Mouse (Mus musculus): ENCODE measurements around the gene Slc4a11.
"Not testable (repeated sequence)": the region's sequence is repeated elsewhere in the genome, so short reads cannot be mapped to it uniquely, and the experiment has no call there.

The Slc4a11 gene

DNA sequence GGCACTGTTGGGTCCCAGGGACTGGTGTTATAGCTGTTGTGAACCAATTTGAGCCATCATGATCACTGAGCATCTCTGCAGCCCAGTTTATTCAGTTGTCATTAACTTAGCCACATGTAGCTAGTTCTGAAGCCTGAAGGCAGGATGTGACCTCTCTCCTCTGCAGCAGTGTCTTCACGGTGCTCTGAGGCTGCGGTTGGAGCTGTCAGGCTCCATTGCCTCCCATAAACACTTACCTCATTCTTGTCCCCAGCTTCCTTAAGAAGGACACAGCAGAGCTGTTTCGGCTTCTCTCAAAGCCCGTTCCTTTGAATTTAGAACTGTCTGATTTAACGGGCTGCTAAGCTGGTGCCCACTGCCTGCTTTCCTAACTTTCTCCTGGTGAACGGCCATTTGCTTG is 17.4 kb downstream of the Slc4a11 start:
- no peak for DNase-seq (ENCODE audit: low spot score in 2 of 2)

DNA sequence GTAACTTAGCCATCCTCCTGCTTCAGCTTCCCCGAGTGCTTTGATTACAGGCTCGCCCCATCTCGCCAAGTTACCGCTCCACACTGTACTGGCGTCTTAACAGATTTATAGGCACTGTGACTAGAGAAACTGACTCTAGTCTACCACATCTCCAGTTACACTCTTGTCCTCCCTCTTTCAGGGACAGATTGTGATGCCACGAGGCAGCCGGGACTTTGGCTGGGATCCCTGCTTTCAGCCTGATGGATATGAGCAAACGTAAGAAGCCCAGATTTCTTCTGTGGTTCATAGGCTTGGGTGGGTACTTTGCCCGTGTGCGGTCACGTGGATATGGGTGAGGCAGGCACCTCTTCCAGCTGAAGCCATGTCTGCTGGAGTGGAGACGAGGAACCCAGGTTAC is 18.2 kb downstream of the Slc4a11 start:
- DNase-seq (ENCODE audit: low spot score in 2 of 2) = no peak

DNA sequence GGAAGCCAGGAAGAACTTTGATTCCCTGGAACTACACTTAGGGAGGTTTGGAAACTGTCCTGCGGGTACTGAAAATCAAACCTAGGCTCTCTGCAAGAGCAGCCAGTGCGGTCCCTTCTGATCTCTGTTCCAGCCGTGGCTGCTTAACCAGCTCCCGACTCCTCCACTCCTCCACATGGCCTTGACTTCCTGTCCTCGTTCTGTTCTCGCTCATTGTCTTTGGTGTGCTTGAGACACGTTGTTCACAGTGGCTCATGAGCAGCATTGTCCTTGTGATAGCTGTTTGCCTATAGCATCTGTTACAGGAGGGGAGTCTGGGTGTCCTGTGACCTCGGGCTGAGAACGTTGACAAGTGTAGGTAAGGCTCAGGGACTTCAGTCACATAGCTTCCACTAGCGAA is 20.1 kb downstream of the Slc4a11 start:
- no peak for DNase-seq (ENCODE audit: low spot score in 2 of 2)

DNA sequence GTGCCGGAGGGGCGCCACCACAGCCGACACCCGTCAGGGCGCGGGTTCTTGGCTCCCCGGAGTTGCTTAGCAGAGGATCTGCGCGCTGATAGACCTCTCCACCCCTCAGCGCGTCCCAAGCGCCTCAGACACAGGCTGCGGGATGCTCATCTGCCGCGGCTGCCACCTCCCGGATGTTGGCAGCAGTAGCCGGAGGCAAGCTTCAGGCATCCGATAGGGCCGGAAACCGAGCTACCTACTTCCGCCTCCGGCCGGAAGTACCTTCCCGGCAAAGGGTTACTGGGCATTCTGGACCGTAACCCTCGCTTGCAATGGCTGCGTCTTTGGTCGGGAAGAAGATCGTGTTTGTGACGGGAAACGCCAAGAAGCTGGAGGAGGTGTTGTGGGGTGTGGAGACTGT is 29.8 kb downstream of the Slc4a11 start, which contains the start of gene Itpa:
Gene Itpa (plus strand): TSS at position 52 of the 400 bp plus-strand sequence.
- DNase-seq (ENCODE audit: low spot score in 2 of 2) = peak; percentile 79 to 82

DNA sequence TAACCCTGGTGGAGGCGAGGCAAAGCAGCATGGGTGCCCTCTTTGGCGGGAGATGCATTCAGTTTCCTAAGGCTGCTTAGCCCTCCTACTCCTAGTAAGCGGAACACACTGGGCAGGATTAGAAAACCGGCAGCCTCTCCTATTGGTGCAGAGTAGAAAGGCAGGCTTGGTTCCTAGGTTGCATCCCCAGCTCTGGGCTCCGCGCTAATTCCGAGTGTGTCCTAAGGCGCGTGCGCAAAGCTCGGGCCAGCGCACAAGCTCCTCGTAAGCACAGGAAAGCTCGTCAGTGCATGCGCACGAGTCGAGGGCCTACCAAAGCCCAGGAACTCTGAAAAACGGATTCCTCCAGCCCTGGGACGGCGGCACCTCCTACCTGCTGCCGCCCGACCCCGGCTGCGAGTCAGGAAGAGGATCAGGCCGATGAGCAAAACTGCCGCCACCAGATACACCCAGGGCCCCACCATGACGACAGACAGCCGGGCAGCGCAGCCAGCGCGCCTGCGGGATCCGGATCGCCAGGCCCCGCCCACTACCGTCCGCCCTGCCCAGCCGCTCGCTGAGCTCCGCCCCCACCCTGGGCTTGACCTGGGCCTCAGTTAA is 33.1 kb downstream of the Slc4a11 start, which contains the start of gene Ddrgk1:
Gene Ddrgk1 (minus strand): TSS at position 558 of the 600 bp plus-strand sequence.
- DNase-seq (ENCODE audit: low spot score in 2 of 2) = peak; percentile 89 to 90

DNA sequence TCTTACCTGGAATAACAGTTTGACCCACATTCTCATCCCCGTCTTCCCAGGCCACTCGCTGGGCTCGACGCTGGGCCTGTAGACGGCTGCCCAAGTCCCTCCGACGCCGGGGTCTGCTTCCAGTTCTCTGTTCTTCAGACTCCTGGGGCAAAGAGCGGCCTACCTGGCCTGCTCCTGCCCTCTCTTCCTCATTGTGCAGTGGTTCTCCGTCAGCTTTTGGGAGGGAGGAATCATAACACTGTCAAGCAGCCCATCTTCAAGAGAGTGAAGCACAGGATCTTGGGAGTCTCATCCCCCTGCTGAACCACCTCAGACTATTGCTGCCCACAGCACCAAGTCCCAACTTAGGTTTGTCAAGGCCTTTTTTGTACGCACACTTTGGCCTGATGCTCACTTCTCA is 34.0 kb downstream of the Slc4a11 start:
- DNase-seq (ENCODE audit: low spot score in 2 of 2) = no peak

DNA sequence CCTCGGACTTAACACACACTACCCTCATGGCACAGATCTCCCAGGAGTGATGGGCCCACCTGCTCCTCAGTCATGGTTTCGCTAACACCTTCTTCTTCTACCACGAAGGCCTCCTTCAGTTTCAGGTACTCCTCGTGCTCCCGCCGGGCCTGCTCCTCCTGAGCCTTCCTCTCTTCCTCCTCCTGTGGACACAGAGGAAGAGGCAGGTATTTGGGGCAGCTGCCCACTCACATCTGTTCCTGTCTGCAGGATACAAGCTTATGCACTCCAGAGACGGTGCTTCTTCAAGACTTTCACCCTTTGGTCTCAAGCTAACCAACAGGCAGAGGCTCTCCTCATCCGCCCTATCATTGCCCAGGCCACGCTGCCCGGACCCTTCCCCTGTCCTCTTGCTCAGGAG is 38.8 kb downstream of the Slc4a11 start:
- no peak for DNase-seq (ENCODE audit: low spot score in 2 of 2)

DNA sequence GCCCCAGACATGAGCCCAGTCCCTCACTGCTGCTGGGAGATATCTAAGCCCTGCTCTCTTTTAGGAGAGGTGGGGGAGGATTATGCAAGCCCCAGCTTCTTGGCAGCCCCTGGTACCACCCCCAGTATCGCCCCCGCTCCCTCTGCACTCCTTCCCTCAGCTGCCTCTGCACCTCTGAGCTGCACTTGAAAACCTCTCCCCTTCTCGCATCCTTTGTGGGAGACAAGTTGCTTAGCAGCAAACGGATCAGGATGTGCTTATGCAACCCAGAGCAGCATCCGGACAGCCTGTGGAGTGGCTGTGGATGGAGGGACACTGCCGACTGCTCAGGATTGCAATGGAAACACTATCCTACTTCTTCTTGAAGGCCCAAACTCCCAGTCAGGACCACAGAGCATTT is 39.8 kb downstream of the Slc4a11 start:
- no peak for DNase-seq (ENCODE audit: low spot score in 2 of 2)

DNA sequence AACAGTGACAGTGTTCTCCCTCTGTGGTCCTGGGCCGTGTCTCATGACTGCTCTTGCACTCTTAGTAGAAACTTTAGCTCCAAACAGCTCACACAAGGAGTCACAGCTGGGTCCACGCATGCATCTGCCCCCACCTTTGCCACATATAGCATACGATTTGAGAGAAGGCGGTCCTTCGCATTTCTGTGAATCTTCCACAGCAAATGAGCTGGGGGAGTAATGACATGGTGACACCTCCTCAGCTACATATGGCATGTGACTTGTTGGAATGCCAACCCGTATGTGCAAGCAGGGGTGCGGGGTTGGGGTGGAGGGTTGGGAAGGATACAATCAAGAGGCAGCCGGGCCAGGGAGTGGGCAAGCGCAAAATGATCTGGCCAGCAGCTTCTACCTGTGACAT is 40.8 kb downstream of the Slc4a11 start:
- DNase-seq (ENCODE audit: low spot score in 2 of 2) = no peak

DNA sequence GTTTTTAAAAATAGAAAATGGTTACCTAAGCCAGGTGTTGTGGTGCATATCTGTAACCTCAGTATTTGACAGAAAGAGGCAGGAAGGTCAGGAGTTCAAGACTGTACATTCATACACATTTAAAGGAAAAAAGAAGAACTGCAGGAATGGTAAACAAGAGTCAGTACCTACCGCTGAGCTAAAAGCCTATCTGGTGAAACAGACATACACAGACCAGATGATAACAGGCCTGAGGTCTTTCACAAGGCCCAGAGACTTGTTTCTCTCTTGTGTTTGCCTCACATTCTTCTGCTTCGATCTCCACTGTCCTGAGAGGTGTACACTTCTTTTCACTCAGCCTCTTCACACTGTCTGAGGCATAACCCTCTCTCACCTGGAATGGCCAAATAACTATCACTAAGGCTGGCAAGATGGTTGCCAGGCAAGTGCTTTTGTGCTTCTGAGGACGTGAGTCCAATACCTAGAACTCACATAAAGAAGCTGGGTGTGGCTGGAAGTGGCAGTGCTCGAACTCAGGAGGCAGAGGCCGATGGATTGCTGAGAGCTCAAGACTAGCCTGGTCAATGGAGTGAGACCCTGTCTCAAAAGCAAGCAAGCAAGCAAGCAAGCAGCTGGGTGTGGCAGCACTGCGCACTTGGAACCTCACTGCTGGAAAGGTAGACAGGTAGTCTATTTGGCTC is 41.5 kb downstream of the Slc4a11 start:
- DNase-seq (ENCODE audit: low spot score in 2 of 2) = no peak

DNA sequence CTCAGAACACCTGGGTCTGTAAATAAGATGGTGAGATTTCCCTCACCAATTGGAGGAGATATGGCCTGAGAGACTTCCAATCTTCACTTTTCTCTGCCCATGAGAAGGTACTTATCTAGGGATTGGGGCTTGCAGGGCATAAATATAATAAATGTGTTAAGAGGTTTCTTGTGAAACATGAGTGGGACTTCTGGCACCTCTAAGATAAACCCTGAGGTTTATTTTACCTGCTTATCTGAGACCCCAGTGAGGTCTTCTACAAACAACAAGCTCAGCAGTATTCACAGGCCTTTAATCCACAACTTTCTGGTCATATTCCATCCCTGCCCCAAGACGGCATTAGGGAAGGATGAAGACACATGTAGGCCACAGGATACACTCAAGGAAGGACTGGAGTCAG is 43.6 kb downstream of the Slc4a11 start:
- DNase-seq (ENCODE audit: low spot score in 2 of 2) = no peak

DNA sequence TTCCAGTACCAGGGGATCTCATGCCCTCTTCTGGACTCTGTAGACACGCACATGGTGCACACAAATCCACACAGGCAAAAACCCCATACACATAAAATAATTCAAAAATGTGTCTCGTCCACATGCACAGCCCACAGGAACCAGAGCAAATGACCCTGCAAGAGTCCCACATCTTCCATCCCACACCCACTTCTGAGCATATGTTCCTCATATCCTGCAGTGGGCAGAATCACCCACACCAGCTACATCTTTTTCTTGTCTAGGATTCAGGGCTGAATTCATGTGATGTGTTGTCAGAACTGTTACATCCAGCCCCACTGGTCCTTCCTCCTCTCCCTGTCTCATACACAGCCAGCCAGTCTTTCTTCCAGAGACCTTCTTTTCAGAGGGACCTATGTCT is 44.0 kb downstream of the Slc4a11 start:
- DNase-seq (ENCODE audit: low spot score in 2 of 2) = no peak

DNA sequence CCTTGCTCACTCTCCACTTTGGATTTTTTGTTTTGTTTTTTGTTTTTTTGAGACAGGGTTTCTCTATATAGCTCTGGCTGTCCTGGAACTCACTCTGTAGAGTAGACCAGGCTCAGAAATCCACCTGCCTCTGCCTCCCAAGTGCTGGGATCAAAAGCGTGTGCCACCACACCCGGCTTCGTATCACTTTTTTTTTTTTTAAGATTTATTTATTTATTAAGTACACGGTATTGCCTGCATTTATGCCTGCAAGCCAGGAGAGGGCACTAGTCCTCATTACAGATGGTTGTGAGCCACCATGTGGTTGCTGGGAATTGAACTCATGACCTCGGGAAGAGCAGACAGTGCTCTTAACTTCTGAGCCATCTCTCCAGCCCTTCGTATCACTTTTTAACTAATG is 48.3 kb downstream of the Slc4a11 start:
- not testable (repeated sequence) for DNase-seq (ENCODE audit: low spot score in 2 of 2)

DNA sequence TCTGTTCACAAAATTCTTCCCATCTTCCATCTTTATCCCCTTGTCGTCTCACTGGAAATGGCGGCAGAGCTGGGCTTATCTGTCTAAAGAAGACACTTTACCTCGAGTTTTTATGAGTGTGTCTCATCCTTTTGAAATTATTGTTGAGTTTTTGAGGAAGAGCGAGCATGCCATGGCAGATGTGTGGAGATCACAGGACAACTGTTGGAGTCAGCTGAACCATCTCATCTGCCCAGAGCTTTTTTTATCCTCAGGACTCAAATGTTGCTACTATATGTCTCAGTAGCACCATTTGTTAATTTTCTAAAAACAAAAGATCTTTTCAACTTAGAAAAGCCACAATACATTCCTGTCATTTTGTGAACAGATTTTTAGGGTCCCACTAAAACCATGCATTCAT is 52.1 kb downstream of the Slc4a11 start:
- DNase-seq (ENCODE audit: low spot score in 2 of 2) = no peak

DNA sequence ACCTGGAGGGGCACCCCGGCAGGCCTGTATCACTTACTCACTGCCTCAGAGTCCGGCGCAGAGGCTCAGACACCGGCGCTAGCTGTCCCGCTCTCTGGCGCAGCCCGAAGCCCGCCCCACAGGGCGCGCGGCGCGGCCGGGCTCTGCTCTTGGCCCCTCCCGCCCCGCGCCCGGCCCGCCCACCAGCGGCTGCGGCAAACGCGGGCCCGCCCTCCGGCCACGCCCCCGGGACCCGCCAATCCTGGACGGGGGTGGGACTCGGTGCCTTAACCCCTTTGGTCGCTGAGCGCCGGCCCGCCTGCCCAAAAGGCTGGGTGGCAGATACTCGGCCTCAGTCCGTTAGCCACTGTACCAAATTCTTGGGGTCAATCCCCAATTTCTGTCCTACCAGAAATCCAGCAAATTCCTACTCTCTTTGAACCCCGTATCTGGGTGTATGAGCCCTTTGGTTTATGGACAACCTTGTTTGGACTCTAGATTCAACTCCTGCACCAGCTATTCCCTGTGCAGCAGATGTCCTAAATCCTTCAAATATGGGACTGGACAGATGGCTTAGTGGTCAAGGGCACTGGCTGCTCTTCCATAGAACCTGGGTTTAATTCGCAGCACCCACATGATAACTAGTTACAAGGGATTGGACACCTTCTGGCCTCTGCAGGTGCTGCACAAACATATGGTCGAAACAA is 54.5 kb downstream of the Slc4a11 start, which contains the start of gene Lzts3:
Gene Lzts3 (minus strand): TSS at position 120 of the 686 bp plus-strand sequence.
- peak; percentile 92 to 94 for DNase-seq (ENCODE audit: low spot score in 2 of 2)

DNA sequence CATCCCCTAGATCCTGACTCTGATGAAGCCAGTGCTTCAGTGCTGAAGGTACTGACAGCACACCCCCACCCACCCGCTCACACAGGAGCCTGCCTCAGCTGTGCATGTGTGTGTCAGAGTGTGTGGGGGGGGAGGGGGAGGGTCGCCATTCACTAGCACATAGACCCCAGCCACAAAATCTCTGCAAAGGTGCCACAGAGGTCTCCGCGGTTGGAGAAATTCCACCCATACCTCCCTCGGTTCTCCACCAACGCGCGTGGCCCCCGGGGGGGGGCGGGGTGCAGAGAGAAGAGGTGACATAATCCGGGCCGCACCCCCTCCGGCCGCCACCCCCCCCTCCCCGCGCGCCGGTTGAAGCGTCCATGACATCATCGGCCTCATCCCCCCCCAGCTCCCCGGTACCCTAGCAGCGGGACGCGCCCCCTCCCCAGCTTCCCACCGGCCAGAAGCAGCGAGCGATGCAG is 55.1 kb downstream of the Slc4a11 start:
- no peak for DNase-seq (ENCODE audit: low spot score in 2 of 2)

DNA sequence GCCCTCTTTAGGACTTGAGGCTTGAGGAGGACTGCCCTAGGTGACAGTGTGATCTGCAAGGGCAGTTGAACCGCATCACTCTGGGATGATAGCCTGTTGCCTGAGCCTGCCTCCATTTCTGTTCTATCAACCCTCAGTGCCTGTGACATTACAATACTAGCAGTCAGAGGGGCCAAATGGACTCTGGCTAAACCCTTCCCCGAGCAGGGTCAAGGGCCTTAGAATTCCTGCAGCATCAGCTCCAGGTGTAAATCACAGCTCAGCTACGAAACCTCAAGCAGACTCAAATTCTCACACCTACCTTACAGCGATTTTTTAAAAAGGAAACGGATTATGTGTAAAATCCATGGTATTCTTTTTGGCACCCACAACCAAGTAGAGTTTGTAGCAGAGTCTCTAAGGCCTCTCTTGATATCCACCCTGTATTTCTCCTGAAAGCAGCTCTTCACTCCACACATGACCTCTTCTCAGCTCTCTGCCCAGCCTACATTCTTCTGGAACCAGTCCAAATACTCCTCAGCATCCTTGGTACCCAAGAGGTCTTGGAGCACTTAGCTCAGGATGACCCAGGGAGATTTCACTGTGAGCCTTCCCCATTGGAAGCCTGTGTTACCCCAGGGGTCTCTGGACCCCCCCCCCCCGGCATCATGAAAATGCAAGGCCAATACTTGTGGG is 55.8 kb downstream of the Slc4a11 start:
- DNase-seq (ENCODE audit: low spot score in 2 of 2) = no peak

DNA sequence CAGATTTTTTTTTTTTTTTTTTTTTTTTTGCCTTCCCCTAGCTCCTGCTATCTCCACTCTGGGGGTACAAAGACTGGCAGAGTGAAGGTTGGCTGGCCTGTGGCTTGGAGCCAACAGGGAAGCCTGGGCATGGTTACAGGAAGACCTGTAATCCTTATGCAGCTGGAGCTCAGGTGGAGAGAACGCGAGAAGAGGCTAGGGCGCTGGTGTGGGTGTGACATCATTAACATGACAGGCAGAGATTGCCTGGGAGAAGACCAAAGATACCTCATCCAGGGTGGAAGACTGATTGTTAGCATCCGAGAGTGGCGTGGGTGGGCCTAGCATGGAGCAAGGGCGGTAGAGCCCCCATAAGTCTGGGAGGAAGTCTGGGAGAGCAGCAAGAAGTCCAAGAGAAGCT is 58.0 kb downstream of the Slc4a11 start:
- no peak for DNase-seq (ENCODE audit: low spot score in 2 of 2)

DNA sequence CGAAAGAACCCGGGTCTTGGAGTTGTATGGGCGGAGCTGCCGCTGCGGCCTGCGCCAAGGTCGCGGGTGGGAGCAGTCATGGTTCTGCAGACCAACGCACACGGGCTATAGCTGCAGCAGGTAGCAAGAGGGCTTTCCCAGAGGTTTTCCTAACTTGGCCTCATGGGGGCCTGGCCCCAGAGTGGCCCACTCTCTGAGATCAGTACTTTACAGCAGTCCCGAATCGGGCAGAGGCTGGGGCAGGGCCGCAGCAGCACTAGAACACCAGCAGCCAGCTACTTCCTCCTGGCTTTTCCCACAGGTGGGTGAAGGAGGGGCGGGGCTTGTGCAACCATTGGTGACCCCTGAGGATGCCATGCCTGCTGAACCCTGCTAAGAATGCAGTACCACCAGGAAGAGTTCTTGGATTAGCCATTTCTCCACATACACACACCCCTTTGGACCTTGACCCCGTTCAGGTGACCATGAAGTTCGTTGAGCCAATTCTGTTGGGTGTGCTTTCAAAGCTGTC is 59.2 kb downstream of the Slc4a11 start:
- DNase-seq (ENCODE audit: low spot score in 2 of 2) = no peak

DNA sequence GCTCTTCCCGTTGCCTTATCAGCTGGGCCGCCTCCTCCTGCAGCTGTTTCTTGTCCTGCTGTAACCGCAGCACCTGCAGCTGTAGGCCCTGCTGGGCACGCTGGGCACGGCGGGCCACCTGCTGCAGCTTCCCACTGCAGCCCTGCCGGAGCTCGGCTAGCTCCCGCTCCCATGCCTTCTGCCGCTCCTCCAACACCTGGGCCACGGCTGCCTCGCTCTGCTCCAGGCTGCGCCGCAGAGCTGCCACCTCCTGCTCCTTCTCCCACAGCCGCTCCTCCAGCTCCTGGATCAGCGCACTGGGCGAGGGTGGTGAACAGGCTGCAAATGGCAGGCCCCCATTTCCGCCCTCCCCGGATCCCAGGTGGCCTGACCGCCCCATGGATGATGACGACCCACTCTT is 61.5 kb downstream of the Slc4a11 start:
- no peak for DNase-seq (ENCODE audit: low spot score in 2 of 2)

DNA sequence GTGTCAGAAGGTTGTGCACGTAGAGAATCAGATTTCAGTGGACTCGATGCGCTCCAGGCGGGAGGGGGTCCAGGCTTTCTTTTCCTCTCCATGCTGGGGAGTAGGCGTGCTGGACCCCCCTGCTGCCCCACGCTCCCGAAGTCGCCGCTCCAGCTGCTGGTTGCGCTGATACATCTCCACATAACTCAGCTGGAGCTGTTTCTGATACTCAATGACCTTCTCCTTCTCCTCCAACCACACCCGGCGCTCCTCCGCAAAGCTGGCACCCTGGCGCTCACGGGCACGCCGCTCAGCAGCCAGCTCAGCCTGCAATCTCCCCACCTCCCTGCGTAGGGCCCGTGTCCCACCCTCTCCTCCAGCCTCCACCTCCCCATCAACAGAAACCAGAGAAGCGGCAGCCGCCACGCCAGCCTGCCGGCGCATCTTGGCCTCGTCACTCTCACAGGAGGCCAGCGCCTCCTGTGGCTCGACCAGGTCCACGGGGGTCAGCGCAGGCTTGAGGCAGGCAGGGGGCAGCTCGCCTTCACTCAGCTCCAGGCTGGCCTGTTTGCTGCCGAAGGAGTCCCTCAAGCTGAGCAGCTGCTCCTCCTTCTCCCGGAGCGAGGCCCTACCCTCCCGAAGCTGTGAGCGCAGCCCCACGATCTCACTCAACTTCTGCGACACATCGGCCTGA is 62.4 kb downstream of the Slc4a11 start:
- peak in 1 of 2 experiments; percentile 31 for DNase-seq (ENCODE audit: low spot score in 2 of 2)

Measured in urinary bladder, postnatal 4 days (tissue).